Mouse (Mus musculus): ENCODE results near the gene Rnf39. TPM values are rescaled to one million over a fixed set of nuclear protein-coding genes. Genes with fewer than 3 reads are reported as not detected.

The Rnf39 gene
- not detected in 2 replicates for polyA plus RNA-seq (2012)

DNA sequence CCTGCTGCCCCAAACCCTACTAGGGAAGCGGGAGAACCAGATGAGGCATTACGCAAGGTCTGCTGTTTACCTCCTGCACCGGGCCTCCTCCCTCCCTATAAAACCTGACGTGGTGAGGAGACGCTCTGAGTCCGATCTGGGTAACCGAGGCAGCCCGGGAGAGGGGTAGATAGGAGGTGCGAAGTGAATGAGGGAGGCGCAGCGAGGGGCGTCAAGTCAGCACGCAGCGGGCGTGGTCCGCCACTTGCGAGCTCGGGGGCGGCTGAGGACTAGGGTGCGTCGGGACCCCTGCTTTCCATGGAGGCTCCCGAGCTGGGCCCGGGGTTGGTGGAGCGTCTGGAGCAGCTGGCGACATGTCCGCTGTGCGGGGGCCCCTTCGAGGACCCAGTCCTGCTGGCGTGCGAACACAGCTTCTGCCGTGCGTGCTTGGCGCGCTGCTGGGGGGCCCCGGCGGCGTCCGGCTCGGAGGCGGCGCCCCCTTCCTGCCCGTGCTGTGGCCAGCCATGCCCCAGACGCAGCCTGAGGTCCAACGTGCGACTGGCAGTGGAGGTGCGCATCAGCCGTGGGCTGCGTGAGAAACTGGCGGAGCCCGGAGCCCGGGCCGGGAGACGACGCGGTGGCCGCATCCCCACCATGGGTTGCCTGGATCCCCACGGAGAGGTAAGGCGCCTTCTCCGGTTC, at the start of gene Rnf39:
Gene Rnf39, plus strand, starts transcription at position 128 of the 681 bp plus-strand sequence.
- no peaks in the 10 kb centered on the region for H3K36me3 ChIP-seq (ENCODE audit: control insufficient read depth)
- peaks cover 83% of the 10 kb centered on the region for H3K27me3 ChIP-seq (ENCODE audit: control insufficient read depth)
- H3K4me3 ChIP-seq (replicated peaks) = no peak within 1 kb of the TSS
- TF ChIP-seq GATA1 (IDR thresholded peaks at IDR 0.05; ENCODE audit: low read length) (no peak), TAL1 (IDR thresholded peaks at IDR 0.05; ENCODE audit: low read length) (no peak)
- H3K9me3 ChIP-seq (ENCODE audit: control insufficient read depth, low read length) = no peaks in the 10 kb centered on the region
- no peaks in the 10 kb centered on the region; the same call in 1 of the 2 replicates for H3K4me1 ChIP-seq (ENCODE audit: control insufficient read depth)

DNA sequence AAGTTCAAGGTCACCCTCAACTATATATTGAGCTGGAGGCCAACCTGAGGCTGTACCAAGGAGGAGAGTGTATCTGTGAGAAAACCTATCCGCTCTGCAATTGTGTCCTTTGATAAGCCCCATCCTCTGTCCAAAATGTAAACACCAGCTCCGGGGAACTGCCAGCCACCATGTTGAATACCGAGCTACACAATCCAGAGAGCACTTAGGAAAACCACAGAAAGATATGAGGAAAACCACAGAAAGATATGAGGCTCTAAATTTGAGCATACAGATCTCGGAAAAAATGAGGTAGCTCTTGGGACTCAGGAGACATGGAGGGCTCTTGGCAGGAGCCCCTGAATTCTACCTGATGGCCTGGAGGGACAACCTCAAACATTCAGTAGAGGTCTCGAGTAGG, 49.3 kb upstream of the Rnf39 start:
- H3K4me1 ChIP-seq (ENCODE audit: control insufficient read depth) = no peaks in the 10 kb centered on the region; the same call in 1 of the 2 replicates
- H3K27me3 ChIP-seq (ENCODE audit: control insufficient read depth) = peaks cover 39% of the 10 kb centered on the region
- TF ChIP-seq GATA1 (IDR thresholded peaks at IDR 0.05; ENCODE audit: low read length) (no peak), TAL1 (IDR thresholded peaks at IDR 0.05; ENCODE audit: low read length) (no peak)
- H3K36me3 ChIP-seq (ENCODE audit: control insufficient read depth) = no peaks in the 10 kb centered on the region
- H3K4me3 ChIP-seq (replicated peaks) = no peak overlapping the region
- no peaks in the 10 kb centered on the region for H3K9me3 ChIP-seq (ENCODE audit: control insufficient read depth, low read length)

DNA sequence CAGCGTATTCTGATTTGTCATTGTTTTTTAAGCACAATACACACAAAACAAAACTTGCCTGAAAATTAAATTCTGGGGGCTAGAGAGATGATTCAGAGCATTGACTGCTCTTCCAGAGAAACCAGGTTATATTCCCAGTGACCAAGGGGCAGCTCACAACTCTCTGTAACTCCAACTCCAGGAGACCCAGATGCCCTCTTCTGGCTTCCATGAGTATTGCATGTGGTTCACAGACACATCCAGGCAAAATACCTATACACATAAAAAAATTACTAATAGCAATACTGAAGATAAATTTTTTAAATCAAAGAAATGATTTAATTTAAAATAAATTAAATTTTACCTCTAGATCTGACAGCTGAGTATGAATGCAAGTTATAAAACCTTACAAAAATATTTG, 46.1 kb upstream of the Rnf39 start:
- no peak for TF ChIP-seq GATA1 (IDR thresholded peaks at IDR 0.05; ENCODE audit: low read length)
- no peak for TF ChIP-seq TAL1 (IDR thresholded peaks at IDR 0.05; ENCODE audit: low read length)
- H3K27me3 ChIP-seq (ENCODE audit: control insufficient read depth) = peaks cover 21% of the 10 kb centered on the region
- H3K4me3 ChIP-seq (replicated peaks) = no peak overlapping the region
- H3K36me3 ChIP-seq (ENCODE audit: control insufficient read depth) = no peaks in the 10 kb centered on the region
- H3K4me1 ChIP-seq (ENCODE audit: control insufficient read depth) = no peaks in the 10 kb centered on the region; the same call in 1 of the 2 replicates
- no peaks in the 10 kb centered on the region for H3K9me3 ChIP-seq (ENCODE audit: control insufficient read depth, low read length)

DNA sequence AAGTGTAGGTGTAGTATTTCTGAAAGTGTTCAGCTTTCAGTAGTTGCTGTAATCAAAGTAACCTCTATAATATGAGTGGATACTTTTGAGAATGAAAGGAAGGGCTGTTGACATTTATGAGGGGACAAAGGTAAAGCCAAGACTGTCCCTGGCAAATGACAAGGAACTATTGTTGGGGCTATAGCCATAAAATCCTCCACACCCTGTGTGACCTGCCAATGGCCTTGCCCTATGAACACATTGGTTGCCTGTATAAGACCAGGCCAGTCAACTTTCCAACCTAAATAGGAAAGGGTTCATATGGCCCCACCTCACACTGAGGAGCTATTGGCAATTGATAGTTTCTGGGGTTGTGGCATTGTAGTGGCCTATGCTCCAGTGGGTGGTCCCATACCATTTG, 45.7 kb upstream of the Rnf39 start:
- H3K36me3 ChIP-seq (ENCODE audit: control insufficient read depth) = no peaks in the 10 kb centered on the region
- no peaks in the 10 kb centered on the region for H3K9me3 ChIP-seq (ENCODE audit: control insufficient read depth, low read length)
- H3K4me1 ChIP-seq (ENCODE audit: control insufficient read depth) = no peaks in the 10 kb centered on the region; the same call in 1 of the 2 replicates
- H3K4me3 ChIP-seq (replicated peaks) = no peak overlapping the region
- peaks cover 18% of the 10 kb centered on the region for H3K27me3 ChIP-seq (ENCODE audit: control insufficient read depth)
- TF ChIP-seq GATA1 (IDR thresholded peaks at IDR 0.05; ENCODE audit: low read length) (no peak), TAL1 (IDR thresholded peaks at IDR 0.05; ENCODE audit: low read length) (no peak)

DNA sequence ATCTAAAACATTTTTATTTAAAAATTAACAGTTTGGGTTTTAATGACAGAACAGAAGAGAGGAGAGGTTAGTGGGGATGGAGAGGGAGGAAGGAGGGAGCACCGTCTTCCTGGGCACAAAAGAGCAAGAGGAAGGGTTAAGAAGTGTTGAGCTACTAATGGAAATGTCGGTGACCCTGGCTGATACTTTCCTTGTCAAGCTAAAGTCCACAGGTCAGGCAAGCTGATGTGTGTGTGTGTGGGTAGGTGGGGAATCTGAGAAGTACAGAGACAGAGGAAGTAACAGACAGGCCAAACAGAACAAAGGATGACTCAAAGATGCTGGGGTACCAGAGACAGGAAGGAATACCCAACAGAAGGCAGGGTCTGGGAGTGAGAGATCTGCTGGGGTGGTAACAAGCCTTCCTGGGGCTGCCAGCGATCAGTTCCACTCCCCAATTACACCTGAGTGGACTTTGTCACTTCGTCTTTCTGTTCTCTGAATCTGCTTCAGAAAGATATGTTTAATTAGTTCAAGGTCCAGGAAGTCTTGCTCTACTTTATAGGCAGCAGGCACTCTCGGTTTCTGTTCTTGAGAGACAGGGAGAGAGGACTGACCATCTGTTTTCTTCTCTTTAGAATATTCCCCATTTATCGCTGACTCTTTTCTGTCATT, 45.0 kb upstream of the Rnf39 start, which contains the start of gene Trim31:
Gene Trim31, plus strand, starts transcription at position 567 of the 654 bp plus-strand sequence.
- no peaks in the 10 kb centered on the region for H3K9me3 ChIP-seq (ENCODE audit: control insufficient read depth, low read length)
- TF ChIP-seq GATA1 (IDR thresholded peaks at IDR 0.05; ENCODE audit: low read length) = no peak
- TF ChIP-seq TAL1 (IDR thresholded peaks at IDR 0.05; ENCODE audit: low read length) = no peak

DNA sequence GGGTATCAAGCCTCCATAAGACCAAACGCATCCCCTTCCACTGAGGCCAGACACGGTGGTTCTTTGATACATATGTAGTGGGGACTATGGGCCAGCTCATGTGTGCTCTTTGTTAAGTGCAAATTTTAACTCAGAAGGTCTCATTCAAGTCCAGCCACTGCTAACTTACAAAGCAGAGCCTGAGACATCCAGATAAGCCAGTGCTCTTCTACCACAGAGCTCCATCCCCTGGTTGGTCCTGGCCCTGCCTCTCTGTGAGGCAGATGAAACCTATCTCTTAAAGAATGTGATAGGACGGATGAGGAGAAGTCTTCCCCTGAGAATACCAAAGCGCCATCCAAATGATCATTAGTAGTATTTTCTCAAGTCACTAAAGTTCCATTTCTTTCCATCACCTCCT, 43.3 kb upstream of the Rnf39 start:
- H3K36me3 ChIP-seq (ENCODE audit: control insufficient read depth) = no peaks in the 10 kb centered on the region
- no peaks in the 10 kb centered on the region for H3K4me1 ChIP-seq (ENCODE audit: control insufficient read depth)
- TF ChIP-seq GATA1 (IDR thresholded peaks at IDR 0.05; ENCODE audit: low read length) = no peak
- no peak for TF ChIP-seq TAL1 (IDR thresholded peaks at IDR 0.05; ENCODE audit: low read length)
- H3K27me3 ChIP-seq (ENCODE audit: control insufficient read depth) = peaks cover 18% of the 10 kb centered on the region
- no peak overlapping the region for H3K4me3 ChIP-seq (replicated peaks)
- H3K9me3 ChIP-seq (ENCODE audit: control insufficient read depth, low read length) = no peaks in the 10 kb centered on the region

More for the DNA sequence above, 45.0 kb upstream of the Rnf39 start, which contains the start of gene Trim31:
- peaks cover 18% of the 10 kb centered on the region for H3K27me3 ChIP-seq (ENCODE audit: control insufficient read depth)
- H3K4me1 ChIP-seq (ENCODE audit: control insufficient read depth) = no peaks in the 10 kb centered on the region; the same call in 1 of the 2 replicates
- no peaks in the 10 kb centered on the region for H3K36me3 ChIP-seq (ENCODE audit: control insufficient read depth)
- no peak within 1 kb of the TSS for H3K4me3 ChIP-seq (replicated peaks)

DNA sequence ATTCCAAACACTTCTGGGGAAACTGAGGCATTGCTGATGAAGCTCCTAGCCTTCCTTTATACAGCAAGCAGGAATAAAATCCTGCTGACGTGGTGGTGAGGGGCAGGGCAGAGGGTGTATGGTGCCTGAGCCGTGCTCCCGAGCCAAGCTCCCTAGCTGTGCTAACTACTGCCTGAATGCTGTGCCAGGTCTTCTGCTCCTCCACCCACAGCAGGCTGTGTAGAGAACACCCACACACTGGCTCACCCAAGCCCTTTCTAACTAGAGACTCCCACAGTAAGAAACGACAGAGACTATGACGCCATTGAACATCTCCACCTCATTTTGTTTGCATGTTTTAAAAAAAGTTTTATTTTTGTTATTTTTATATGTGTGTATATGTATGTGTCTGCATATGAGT, 42.7 kb upstream of the Rnf39 start:
- TF ChIP-seq TAL1 (IDR thresholded peaks at IDR 0.05; ENCODE audit: low read length) (no peak), GATA1 (IDR thresholded peaks at IDR 0.05; ENCODE audit: low read length) (no peak)
- Histone ChIP-seq H3K4me1 (ENCODE audit: control insufficient read depth) (no peaks in the 10 kb centered on the region), H3K36me3 (ENCODE audit: control insufficient read depth) (no peaks in the 10 kb centered on the region)

DNA sequence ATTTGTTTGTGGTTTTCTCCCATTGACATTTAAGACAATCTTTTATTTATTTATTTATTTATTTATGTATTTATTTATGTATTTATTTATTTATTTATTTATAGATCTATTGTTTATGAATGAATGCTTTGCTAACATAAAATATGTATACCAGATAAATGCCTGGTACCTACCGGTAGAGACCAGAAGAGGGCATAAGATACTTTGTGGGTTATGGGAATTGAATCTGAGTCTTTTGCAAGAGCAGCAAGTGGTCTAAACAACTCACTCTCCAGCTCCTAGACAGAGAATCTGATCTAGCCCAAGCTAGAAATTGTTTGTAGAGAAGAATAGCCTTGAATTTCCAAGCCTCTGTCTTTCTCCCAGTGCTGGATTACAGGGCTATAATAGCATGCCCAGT, 42.0 kb upstream of the Rnf39 start:
- Histone ChIP-seq H3K9me3 (ENCODE audit: control insufficient read depth, low read length) (no peaks in the 10 kb centered on the region), H3K36me3 (ENCODE audit: control insufficient read depth) (no peaks in the 10 kb centered on the region), H3K27me3 (ENCODE audit: control insufficient read depth) (peaks cover 16% of the 10 kb centered on the region), H3K4me3 (replicated peaks) (no peak overlapping the region), H3K4me1 (ENCODE audit: control insufficient read depth) (no peaks in the 10 kb centered on the region)
- TF ChIP-seq TAL1 (IDR thresholded peaks at IDR 0.05; ENCODE audit: low read length) = no peak
- TF ChIP-seq GATA1 (IDR thresholded peaks at IDR 0.05; ENCODE audit: low read length) = no peak

More for the DNA sequence above, 42.7 kb upstream of the Rnf39 start:
- H3K9me3 ChIP-seq (ENCODE audit: control insufficient read depth, low read length) = no peaks in the 10 kb centered on the region
- peaks cover 16% of the 10 kb centered on the region for H3K27me3 ChIP-seq (ENCODE audit: control insufficient read depth)
- no peak overlapping the region for H3K4me3 ChIP-seq (replicated peaks)

DNA sequence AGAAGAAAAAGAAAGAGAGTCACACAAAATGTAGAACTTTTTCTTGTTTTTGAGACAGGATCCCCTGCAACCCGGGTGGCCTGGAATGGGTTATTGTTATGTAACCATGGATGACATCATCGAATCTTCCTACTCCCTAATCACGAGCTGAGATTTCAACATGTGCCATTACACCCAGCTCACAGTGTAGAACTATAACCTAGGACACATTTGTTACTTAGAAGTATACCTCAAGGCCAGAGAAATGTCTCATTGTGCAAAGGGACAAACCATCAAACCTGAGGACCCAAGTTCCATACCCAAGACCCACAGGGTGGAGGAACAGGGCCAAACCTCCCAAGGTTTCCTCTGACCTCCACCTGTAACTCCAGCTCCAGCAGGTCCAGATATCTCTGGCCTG, 39.1 kb upstream of the Rnf39 start:
- no peaks in the 10 kb centered on the region for H3K4me1 ChIP-seq (ENCODE audit: control insufficient read depth)
- H3K36me3 ChIP-seq (ENCODE audit: control insufficient read depth) = no peaks in the 10 kb centered on the region
- no peaks in the 10 kb centered on the region for H3K9me3 ChIP-seq (ENCODE audit: control insufficient read depth, low read length)
- TF ChIP-seq GATA1 (IDR thresholded peaks at IDR 0.05; ENCODE audit: low read length) (no peak), TAL1 (IDR thresholded peaks at IDR 0.05; ENCODE audit: low read length) (no peak)
- peaks cover 15% of the 10 kb centered on the region for H3K27me3 ChIP-seq (ENCODE audit: control insufficient read depth)
- H3K4me3 ChIP-seq (replicated peaks) = no peak overlapping the region

Data from erythroblast, embryonic 14.5 days (primary cell).